Mouse (Mus musculus) CD8-positive naive resting alpha-beta T cell, adult 2 months (primary cell): ENCODE measurements at regions not wholly inside any gene's neighbourhood (a gene's known extent, or its start where the extent isn't known, plus 50 kb on each side); places are given as distances from the start of the nearest gene placed in this dataset.

Experiments used
- DNase-seq, 2 experiments: peaks; one replicate each; pipeline ENCODE4 v3.0.0; 2022; ENCODE audit warnings: low read depth in 2 of 2, low spot score in 2 of 2

- DNase-seq = no peak
Observed at GRCm38 (mm10) chr5:53380203-53380602, 85.7 kb upstream of the Rbpj start.

GRCm38 (mm10) chr5:53381492-53382199 is 84.3 kb upstream of the Rbpj start:
- DNase-seq = no peak

- DNase-seq = no peak
Observed at GRCm38 (mm10) chr5:53384026-53384425, 81.9 kb upstream of the Rbpj start.

GRCm38 (mm10) chr5:53385513-53386148 is 80.3 kb upstream of the Rbpj start:
- no peak for DNase-seq

GRCm38 (mm10) chr5:53393571-53393970 is 72.4 kb upstream of the Rbpj start:
- DNase-seq = no peak

- no peak for DNase-seq
Observed at GRCm38 (mm10) chr5:53394560-53394959, 71.4 kb upstream of the Rbpj start.

- no peak for DNase-seq
Observed at GRCm38 (mm10) chr5:53398428-53399058, 67.4 kb upstream of the Rbpj start.

GRCm38 (mm10) chr5:53401093-53401492 is 64.9 kb upstream of the Rbpj start:
- no peak for DNase-seq

GRCm38 (mm10) chr5:53402022-53402421 is 63.9 kb upstream of the Rbpj start:
- DNase-seq = no peak

- DNase-seq = no peak
Observed at GRCm38 (mm10) chr5:53402619-53403151, 63.3 kb upstream of the Rbpj start.

GRCm38 (mm10) chr5:53405929-53406328 is 60.0 kb upstream of the Rbpj start:
- DNase-seq = no peak

GRCm38 (mm10) chr5:53407646-53408045 is 58.3 kb upstream of the Rbpj start:
- no peak for DNase-seq

GRCm38 (mm10) chr5:53408235-53408634 is 57.7 kb upstream of the Rbpj start:
- no peak for DNase-seq

- DNase-seq = no peak
Observed at GRCm38 (mm10) chr5:53409740-53410139, 56.2 kb upstream of the Rbpj start.

GRCm38 (mm10) chr5:53412391-53413075 is 53.4 kb upstream of the Rbpj start:
- DNase-seq = no peak

- no peak for DNase-seq
Observed at GRCm38 (mm10) chr5:53413677-53414076, 52.3 kb upstream of the Rbpj start.

- DNase-seq = no peak
Observed at GRCm38 (mm10) chr5:53415472-53415871, 50.5 kb upstream of the Rbpj start.
